Mouse (Mus musculus): ENCODE measurements at regions not wholly inside any gene's neighbourhood (a gene's known extent, or its start where the extent isn't known, plus 50 kb on each side); places are given as distances from the start of the nearest gene placed in this dataset.

DNA sequence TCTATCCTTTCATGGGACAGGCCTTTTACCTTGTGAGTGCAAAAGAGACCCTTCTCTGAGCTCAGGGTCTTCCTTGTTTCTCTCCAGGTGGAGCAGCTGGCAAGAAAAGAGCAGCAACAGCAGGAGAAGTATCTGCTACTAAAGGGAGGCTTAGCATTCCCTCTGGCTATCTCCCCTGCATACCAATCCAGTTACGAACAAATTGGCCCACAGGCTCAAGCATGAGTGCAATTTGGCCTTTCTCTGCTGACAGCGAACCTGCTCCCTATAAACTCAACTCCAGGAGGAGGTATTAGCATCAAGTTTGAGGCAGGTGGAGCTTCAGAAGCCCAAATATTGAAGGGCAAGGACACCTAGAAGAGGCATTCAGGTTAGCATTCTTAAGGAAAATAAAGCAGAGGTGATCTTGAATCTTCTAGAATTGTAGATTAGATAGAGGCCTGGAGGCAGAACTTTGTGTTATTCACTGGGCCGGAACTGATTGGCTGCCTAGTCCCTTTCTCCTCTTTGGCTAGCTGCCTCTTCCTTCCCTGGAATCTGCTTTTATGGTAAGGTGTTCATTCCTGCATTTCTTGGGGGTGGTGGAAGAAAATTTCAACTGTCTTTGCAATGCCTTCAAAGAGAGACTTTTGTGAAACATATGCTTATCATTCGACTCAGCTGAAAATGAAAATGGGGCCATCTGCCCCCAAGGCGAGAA is 312.0 kb upstream of the Gm15217 start:
- TF ChIP-seq CTCF (IDR thresholded peaks at IDR 0.05; ENCODE audit: low read depth, low read length) = no peak
- no peak for TF ChIP-seq POLR2A (IDR thresholded peaks at IDR 0.05; ENCODE audit: borderline replicate concordance, low read depth, low read length)

All from bone marrow macrophage, adult 2 months (primary cell).